Mouse (Mus musculus): ENCODE measurements around the gene Bri3bp.
"Not testable (repeated sequence)": the region's sequence is repeated elsewhere in the genome, so short reads cannot be mapped to it uniquely, and the experiment has no call there.

Gene Bri3bp

DNA sequence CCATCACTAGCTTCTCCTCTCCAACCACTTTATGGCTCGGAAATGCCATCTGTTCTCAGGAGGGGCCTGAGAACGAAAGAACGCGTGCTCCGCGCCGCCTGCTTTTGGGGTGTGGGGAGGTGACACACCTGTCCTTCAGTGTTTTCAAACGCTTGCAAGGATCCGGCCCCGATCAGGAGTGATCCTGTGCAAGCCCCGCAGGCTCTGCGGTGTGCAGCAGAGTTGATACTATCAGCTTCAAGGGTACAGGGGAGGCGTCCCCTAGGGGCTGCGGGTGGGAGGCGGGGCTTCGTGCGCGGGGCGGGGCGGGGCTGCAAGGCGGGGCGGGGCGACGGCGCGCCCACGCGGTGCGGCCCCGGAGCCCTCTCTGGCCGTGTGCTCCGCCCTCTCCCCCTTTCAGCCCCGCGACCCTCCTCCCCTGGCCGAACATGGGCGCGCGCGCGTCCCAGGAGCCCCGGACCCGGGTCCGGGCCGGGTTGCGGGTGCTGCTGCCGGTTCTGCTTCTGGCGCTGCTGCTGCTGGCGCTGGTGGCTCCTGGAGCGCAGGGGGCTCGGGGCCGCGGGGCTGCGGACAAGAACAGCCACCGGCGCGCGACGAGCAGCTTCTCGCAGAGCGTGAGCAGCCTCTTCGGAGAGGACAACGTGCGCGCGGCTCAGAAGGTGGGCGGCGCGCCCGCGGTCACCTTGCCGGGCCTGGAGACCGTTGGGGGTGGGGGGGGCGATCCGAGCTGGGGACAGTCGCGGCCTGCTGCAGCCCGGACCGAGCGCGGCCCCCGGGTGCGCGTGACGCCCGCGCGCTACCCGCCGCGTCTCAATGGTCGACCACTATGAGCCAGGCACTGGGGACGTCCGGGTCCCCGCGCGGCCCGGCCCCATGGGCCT lies at the start of gene Bri3bp:
Gene Bri3bp (plus strand): TSS at position 335 of the 881 bp plus-strand sequence.
- DNase-seq, result peak; percentile 59 to 70

- no peak for DNase-seq
These were observed 49.8 kb upstream of the Bri3bp start for GRCm38 (mm10) chr5:125391609-125392008.

GRCm38 (mm10) chr5:125392176-125392575 lies 49.2 kb upstream of the Bri3bp start:
- DNase-seq, result not testable (repeated sequence)

GRCm38 (mm10) chr5:125392618-125392976 lies 48.8 kb upstream of the Bri3bp start:
- peak in 1 of 2 experiments; percentile 16 for DNase-seq

DNA sequence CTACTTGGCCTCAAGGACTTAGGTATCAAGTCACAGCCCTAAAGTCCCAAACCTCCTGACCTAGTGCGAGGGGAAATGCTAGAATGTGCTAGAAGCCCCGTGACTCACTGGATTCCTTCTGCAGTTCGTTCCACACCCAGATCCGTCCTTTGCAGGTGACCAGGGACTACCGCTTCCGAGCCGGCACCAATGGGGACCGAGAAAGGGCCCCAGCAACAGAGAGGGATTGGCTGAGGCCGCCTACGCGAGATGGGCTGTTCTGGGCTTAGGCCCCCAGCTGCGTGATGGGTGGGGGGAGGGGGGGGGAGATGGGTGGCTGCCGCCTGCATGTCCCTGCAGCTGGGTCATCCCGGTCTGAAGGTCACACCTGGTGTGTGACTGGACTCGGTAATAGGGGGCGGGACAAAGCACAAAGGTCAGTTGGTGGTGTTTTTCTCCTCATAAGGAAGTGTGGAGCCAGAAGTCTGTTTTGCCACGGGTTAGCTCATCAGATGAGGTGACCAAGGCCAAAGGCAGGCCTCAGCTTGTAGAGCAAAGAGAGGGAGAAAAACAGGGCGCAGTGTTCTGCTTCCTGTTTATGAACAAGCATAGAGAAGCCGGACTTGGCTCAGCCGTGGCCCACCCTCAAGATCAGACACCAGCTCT lies 48.3 kb upstream of the Bri3bp start:
- peak; percentile 94 to 98 for DNase-seq

- peak; percentile 69 to 86 for DNase-seq
These were observed 47.5 kb upstream of the Bri3bp start for GRCm38 (mm10) chr5:125393622-125394603.

DNA sequence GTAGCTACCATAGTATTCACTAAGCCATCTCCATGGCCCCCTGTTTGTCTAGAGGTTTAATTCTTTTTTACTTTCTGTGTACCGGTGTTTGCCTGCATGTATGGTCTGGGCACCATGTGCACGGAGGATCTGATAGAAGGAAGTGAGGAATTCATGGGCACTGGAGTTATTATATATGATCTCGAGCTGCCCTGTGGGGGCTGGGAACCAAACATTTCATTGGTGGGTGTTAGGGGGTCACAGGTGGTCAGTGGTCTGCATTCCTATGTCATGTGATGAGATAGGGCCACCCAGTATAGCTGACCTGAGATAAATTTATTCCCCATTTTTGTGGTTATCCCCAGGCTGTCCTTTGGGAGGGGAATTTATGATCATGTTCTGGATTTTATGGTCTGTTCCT lies 46.4 kb upstream of the Bri3bp start:
- DNase-seq, result no peak

- DNase-seq, result no peak
These were observed 40.5 kb upstream of the Bri3bp start for GRCm38 (mm10) chr5:125400903-125401302.

- DNase-seq, result no peak
These were observed 38.9 kb upstream of the Bri3bp start for GRCm38 (mm10) chr5:125402476-125402875.

DNA sequence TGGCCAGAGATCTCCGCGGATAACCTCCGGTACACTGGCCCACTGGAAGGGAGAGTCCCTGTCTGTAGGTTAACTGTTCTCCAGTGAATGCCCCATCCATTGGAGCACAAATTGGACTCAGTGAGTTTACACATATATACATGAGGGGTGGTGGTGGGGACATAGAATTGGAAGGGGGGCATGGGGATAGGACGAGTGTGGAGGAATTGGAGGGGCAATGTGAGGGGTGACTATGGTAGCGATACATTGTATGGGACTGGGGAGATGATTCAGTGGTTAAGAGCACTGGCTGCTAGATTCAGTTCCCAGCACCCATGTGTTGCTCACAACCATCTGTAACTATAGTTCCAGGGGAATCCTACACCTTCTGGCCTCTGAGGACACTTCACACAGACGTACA lies 38.4 kb upstream of the Bri3bp start:
- DNase-seq, result no peak

- DNase-seq, result peak; percentile 25 to 51
These were observed 37.6 kb upstream of the Bri3bp start for GRCm38 (mm10) chr5:125403481-125404465.

GRCm38 (mm10) chr5:125404536-125404902 lies 36.8 kb upstream of the Bri3bp start:
- DNase-seq, result no peak

GRCm38 (mm10) chr5:125404903-125405545 lies 36.3 kb upstream of the Bri3bp start:
- peak in 1 of 2 experiments; percentile 36 for DNase-seq

DNA sequence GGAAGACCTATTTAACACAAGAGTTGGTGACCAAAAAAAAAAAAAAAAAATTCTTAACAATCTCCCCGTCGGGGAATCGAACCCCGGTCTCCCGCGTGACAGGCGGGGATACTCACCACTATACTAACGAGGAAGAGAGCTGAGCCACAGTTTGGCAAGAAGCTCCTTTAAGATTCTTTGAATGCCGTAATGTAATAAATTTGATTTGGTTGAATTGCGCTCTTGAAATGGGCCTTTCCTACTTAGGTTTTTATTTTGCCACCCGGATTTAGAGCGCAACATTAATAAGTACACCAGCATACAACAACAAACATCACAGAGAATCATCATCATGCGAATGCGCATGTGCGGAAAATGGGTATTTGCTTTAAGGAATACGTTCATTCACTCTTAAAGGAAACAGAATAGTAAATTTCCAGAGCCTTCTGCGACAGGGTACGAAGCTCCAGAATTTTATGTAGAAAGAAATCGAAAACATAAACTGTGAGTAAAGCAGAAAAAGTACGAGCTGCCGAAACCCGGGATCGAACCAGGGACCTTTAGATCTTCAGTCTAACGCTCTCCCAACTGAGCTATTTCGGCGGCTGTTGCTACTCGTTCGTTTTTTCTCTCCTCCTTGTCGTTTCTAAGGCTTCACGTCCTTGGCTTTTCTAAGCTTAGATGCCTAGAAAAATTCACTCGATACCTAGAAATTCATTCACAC lies 35.7 kb upstream of the Bri3bp start:
- DNase-seq, result peak; percentile 50 to 72

DNA sequence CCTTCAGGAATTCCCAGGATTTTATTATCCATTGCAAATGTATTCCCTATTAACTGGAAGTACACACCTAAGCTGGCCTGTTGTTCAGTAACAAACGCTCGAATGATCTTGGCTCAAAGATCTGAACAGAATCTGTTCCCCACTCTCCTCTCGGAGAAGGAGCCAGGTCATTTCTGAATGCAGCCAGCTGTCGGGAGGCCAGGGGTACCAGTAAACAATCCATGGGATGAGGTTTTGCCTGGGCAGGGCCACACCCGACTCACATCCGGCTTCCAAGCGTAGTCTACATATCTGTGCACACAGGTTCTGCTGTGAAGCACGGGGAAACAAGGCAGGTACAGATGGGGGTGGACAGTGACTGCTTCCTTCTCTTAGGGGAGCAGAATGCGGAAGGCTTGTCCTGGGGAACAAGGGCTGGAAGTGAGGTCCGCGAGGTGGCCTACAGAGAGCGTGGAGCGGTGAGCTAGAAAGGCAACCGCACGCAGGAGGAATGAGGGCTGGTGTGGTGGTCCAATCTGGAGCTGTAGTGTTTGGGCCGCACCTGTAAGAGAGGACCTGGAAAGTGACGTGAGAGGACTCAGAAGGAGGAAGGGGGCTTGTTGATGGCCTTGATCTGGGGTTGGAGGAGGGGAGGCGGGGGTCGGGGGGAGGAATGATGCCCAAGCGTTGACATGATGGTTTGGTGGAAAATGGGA lies 34.9 kb upstream of the Bri3bp start:
- DNase-seq, result peak; percentile 48 to 67

GRCm38 (mm10) chr5:125407020-125407830 lies 34.1 kb upstream of the Bri3bp start:
- DNase-seq, result no peak

DNA sequence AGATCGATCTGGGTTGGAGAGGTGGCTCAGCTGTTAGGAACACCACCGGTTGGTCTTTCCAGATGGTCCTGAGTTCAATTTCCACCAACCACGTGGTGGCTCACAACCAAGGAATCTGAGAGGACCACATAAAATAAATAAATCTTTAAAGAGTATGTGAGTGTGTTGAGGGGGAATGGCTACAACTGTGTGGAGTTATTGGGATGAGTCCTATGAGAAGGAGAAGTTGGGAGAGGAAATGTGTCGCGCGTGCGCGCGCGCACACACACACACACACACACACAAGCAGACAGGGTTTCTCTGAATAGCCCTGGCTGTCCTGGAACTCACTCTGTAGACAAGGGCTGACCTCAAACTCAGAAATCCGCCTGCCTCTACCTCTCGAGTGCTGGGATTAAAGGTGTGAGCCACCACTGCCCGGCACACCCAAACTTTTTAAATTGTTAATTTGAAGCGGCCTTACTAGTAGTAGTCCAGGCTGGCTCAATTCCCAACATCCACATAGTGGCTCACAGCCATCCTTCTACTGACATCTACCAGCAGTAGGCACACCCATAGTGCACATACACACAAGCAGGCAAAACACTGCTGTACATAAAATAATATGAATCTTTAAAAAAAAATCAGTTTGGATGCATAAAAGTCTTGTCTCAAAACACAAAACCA lies 33.3 kb upstream of the Bri3bp start:
- DNase-seq, result no peak

GRCm38 (mm10) chr5:125408842-125409241 lies 32.5 kb upstream of the Bri3bp start:
- DNase-seq, result peak; percentile 56 to 74

Data from thymus, adult 18-20 months (tissue).